Mouse (Mus musculus): ENCODE measurements around the gene Cdc42bpb.

The Cdc42bpb gene

GRCm38 (mm10) chr12:111333020-111333605 lies 44.4 kb downstream of the Cdc42bpb start:
- DNase-seq = no peak

DNA sequence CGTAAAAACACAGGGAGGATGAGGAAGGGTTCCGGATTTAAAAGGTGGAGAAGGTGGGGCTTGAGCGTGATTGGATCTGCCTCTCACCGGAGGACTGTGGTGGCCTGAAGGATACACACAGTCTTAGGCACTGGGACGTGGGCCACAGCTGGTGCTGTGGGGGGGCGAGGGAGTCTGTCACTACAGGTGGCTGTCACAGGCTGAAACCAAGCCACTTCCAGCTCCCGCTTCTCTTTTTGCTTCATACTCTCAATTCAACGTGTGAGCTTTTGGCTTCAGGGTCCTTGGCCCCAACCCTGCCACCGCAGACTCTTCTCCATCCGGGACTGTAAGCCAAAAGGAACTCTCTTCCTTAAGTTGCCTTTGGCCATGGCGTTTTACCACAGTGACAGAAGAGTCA lies 45.1 kb downstream of the Cdc42bpb start:
- no peak for DNase-seq

- no peak for DNase-seq
Measured at GRCm38 (mm10) chr12:111331573-111331972, 45.9 kb downstream of the Cdc42bpb start.

DNA sequence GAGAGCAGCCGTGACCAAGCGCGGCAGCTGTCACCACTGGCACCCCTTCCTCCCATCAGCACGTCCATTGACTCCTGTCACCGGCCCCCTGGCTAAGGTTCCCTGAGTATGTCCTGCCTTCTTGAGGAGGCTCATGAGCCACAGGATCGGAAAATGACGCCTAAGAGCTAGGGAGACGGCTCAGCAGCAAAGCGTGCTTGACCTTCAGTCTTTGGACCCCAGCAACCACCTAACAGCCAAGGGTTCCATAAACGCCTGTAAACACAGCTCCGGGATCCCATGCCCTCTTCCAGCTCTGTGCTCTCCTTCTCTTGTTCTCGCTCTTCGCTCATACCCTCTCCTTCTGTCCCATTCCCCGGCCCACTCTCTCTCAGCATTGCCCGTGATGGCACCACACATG lies 48.2 kb downstream of the Cdc42bpb start:
- DNase-seq = no peak

- DNase-seq = no peak
Measured at GRCm38 (mm10) chr12:111328360-111328759, 49.2 kb downstream of the Cdc42bpb start.

- DNase-seq = no peak
Measured at GRCm38 (mm10) chr12:111325744-111326424, 51.6 kb downstream of the Cdc42bpb start.

DNA sequence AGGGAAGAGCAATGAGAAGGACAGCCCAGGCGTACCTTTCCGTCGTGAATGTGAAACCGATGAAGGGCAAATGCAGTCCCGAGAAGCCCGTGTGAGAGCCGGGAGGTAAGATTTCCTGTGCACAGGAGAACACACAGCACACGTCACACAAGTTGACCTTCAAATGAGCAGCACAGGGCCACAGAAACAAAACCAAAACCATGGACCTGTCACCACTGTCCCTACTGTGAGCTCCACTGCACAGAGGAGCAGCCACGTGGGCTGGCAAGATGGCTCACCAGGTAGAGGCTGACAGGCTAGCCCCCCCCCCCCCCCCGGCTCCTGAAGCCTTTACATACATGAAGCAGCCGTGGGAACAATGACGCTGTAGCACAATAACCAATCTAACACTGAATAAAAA lies 52.6 kb downstream of the Cdc42bpb start:
- no peak for DNase-seq

- no peak for DNase-seq
Measured at GRCm38 (mm10) chr12:111324536-111324935, 53.0 kb downstream of the Cdc42bpb start.

DNA sequence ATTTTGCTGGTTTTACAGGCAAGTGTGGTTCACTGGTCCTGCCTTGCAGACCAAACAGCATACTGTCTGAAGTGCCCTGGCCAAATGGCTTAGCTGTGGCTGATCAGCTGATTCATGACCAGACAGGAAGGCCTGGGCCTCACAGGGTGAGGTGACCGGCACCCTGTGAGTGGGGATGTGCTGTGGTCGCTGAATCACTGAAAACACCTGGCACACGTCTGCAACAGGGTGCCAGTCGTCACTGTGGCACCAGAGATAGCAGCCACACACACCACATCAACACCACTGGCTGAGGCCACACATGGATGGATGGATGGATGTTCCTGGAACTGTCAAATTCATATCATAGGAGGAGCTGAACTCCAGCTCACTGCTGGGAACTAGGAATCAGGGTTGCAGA lies 54.1 kb downstream of the Cdc42bpb start:
- no peak for DNase-seq

DNA sequence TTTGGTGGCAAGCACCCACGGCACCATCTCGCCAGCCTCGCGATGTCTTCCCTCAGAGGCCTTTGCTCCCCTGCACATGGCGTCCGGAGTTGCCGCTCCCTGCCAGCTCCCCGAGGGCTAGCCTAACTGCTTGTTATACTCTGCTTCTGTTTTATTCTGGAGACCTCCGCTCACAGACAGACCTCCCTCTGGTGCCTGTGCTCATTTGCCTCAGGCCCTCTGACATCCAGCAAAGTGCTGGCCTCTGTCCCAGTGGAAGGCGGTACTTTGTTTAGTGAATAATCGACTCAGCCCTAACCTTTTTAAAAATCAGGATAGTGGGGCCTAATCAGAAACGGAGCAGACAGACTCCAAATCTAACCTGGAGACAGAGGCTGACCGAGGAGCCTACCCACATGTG lies 55.7 kb downstream of the Cdc42bpb start:
- DNase-seq = peak; percentile 39

GRCm38 (mm10) chr12:111320549-111320948 lies 57.0 kb downstream of the Cdc42bpb start:
- no peak for DNase-seq

DNA sequence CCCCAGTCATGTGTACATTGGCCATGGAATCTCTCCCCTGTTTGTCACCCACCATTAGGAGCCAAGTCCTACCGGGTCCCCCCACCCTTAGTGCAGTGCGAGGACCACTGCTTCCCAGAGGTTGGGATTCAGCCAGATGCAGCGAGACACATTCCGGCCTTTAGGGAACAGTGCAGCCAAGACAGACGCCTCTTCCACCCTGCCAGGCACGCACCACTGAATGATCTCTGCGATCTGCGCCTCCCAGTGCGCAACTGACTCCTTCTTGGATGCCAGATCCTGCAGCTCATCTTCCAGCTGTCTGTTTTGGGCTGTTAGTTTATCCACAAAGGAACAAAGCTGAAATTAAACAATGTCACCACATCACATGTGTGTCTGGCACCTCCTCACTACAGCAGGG lies 59.8 kb downstream of the Cdc42bpb start:
- DNase-seq = no peak

- DNase-seq = no peak
Measured at GRCm38 (mm10) chr12:111314273-111314672, 63.2 kb downstream of the Cdc42bpb start.

DNA sequence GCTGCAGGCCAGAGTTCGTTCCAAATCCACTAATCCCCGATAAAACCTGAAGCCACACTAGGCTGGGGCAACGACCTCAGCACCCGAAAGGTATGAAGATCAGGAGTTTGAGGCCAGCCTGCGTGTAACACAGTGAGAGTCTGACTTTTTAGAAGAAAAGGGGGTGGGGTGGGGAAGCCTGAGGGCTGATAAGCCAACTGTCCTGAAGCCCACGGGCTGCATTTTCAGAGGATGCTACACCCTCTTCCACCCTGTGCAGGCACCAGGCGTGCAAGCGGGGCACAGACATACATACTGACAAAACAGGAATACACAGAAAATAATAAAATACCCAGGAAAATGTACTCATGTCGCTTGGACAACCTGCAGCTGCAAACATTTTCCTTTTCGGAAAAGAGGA lies 65.7 kb downstream of the Cdc42bpb start:
- DNase-seq = no peak

DNA sequence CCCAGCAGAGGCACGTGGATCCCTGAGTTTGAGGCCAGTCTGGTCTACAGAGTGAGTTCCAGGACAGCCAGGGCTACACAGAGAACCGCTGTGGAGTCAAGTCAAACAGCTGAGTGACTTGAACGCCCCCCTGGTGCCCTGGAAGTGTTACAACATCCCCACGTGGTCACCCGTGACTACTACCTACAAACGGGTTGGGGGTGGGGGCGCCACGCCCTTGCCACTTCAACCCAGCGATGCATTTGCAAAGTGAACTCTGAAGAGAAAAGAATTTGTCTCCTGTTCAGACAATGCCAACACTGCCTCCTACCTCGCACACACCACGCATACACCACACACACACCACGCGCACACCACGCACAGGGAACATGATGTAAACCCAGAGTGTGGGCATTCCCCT lies 67.6 kb downstream of the Cdc42bpb start:
- no peak for DNase-seq

- no peak for DNase-seq
Measured at GRCm38 (mm10) chr12:111309256-111309655, 68.3 kb downstream of the Cdc42bpb start.

DNA sequence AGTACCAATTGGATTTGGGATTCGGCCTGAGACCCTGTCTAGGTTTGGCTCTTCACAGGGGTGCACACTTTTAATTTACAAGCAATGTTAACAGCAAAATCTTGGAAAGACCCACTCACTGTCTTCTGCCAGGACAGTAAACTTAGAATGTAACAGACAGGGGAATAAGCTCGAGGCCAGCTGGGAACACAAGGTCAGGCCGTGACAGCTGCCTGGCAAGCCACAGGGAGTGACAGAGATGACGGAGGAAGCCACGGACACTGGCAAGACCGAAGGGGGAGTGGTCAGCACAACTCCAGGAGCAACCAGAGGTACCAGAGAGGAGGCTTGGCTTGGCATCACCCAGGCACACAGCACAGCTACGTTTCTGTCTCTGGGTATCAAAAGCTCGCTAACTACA lies 70.7 kb downstream of the Cdc42bpb start:
- no peak for DNase-seq

GRCm38 (mm10) chr12:111303702-111304337 lies 73.7 kb downstream of the Cdc42bpb start:
- no peak for DNase-seq

GRCm38 (mm10) chr12:111302018-111302345 lies 75.5 kb downstream of the Cdc42bpb start:
- no peak for DNase-seq

DNA sequence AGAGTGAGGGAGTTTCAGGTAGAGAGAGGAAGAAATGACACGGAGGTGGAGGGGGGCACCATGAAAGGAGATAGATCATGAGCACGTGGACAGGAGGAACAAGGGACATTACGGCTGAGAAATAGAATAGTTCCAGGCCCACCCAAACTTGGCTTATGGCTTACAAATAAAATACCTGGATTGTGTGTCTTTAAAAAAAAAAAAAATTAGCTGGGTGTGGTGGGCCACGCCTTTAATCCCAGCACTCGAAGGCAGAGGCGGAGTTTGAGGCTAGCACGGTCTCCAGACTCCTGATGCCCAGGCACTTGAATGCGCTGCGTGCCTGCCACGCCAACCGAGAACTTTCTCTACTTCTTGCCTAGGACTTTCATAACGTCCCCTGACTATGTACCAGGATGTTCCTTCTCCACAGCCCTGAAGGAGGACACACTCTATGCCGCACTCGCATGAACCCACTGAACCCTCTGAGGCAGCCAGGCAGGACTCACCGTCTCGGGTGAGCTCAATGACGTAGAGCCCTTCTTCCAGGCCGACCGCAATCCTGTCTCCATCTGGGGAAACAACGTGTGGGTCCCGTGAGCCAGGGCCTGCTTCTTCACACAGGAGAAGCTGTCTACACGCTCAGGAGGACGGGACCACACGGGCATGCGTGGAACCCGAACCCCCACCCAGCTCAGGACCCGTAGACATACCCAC lies 76.0 kb downstream of the Cdc42bpb start:
- DNase-seq = no peak

DNA sequence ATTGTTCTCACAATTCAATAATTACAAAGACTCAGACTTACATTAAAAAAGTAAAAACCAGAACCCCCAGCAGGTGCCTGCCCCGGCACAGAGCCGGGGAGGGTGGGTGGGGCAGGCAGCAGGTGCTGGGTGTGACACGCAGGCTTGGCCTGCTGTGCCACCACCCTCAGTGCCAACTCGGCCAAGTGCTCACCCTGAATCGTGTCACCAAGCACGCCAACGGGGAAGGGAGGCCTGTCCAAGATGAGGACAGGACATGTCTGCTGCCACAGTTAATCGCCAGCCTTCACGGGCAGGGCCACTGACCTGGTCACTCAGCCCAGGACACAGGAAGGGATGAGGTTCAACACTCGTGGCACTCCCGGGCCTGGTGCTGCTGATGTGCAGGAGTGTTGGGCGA lies 84.5 kb downstream of the Cdc42bpb start:
- DNase-seq = no peak

DNA sequence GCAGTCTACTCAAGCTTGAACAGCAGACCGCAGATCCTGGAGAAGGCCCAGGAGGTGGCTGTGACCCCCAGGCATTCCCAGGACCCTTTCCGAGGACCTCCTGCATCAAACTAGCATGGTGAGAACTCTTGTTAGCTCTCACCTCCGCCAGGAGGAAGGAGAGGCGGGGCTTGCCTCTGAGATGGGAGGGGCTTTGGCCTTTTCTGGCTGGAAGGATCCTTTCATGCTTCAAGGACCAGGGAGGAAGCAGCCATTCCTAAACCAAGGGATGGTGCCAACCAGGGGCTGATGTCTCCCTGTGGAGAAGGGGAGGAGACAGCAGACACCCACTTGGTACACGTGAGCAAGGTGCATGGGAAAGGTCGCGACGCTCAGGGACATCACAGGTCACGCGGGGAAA lies 93.0 kb downstream of the Cdc42bpb start:
- DNase-seq = no peak

DNA sequence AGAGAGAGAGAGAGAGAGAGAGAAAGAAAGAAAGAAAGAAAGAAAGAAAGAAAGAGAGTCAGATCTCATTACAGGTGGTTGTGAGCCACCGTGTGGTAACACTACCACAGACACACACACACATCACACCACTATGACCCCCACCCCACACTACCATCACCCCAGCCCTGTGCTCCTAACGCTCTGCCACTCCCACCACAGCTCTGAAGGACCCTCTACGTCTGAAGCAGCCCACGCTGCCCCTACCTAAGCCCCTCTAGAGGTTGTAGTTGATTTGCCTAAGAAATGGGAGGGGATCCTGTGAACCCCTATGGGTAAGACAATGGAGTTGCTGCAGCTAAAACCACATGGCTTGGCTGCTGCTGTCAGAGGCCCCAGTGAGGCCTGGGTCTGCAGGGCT lies 93.9 kb downstream of the Cdc42bpb start:
- DNase-seq = no peak

GRCm38 (mm10) chr12:111276371-111276770 lies 101.1 kb downstream of the Cdc42bpb start:
- DNase-seq = no peak
